Mouse (Mus musculus) brain, embryonic 14.5 days (tissue): ENCODE results near the gene Xirp2.

Experiments used
- CTCF ChIP-seq: fragments of 200-500 bp; IDR thresholded peaks from 2 replicates; pipeline ENCODE4 v1.5.1; 2012; ENCODE audit warnings: inconsistent platforms, mild to moderate bottlenecking, moderate library complexity, borderline replicate concordance; ENCODE audit not compliant: insufficient read depth, insufficient read length; ENCODE audit errors: extremely low read depth
- POLR2A ChIP-seq: fragments of 200-500 bp; IDR thresholded peaks from 2 replicates; pipeline ENCODE4 v1.6.1; 2012; ENCODE audit warnings: mild to moderate bottlenecking, inconsistent platforms, borderline replicate concordance; ENCODE audit not compliant: poor library complexity, insufficient read depth, insufficient read length, severe bottlenecking; ENCODE audit errors: extremely low read depth

DNA sequence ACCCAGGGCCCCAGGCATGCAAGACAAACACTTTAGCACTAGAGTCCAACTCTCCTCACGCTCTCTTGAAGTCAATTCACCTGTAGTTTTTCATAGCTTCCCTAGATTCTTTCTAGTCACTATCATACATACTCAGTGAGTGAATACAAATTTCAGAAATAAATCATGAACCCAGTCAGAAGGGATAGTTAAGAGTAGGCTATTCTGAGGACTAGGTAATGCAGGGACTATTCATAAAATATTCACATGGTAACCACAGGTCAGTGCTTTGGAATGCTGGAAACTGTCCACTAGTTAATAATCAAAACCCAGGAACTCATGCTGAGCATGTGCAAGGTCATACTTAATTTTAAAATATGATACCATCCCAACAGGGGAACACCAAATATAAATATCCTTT, 23.0 kb upstream of the Xirp2 start:
- TF ChIP-seq CTCF = no peak
- no peak for TF ChIP-seq POLR2A
